Mouse (Mus musculus): Measurements from ENCODE around the gene S100a1. TPM values are rescaled to one million over a fixed set of nuclear protein-coding genes. Genes with fewer than 3 reads are reported as not detected.

The S100a1 gene
- polyA plus RNA-seq, 1 experiment from 2014 or later, result 11.2 TPM

DNA sequence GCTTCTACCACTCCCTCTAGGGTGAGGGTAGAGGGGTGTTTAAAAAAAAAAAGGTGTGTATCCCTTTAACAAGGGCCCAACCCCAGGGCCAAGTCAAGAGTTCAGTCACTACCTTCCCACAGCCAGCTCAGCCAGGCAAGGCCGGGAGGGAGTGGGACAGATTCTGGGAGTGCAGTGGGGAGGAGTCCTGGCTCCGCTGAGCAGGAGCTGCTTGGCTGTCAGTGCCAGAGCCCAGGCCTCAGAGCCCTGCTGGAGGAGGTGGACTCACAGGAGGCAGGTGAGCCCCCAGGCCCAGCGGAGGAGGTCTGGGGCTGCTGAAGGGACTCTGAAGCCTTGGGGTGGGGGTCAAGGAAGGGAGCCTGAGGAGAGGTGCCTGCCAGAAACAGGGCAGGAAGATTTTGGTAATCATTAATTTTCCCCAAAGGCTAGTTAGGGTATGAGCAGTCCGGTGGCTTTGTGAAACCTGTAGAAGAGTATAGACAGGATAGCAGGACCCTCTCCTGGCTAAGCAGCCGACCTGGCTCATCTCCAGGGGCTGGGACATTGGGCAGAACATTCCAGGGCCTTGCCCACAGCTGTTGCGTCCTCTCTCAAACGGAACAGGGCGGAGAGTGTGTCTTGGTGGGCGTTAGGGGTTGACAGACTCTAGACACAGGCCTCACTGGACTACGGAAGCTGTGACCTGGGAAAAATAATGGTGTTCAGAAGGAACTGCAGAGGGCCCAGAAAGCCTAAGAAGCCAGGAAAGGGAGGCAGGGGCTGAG, 23.1 kb upstream of the S100a1 start, which contains the start of gene S100a16:
Gene S100a16 (plus strand): TSS at position 114 of the 764 bp plus-strand sequence.
- H3K4me2 ChIP-seq (ENCODE audit: low read length), result no peak within 1 kb of the TSS
- no peak within 1 kb of the TSS for H3K4me3 ChIP-seq (replicated peaks; ENCODE audit: low read length)
- H3K9me3 ChIP-seq (ENCODE audit: control insufficient read depth, low read length), result no peaks in the 10 kb centered on the region
- H3K9ac ChIP-seq (replicated peaks; ENCODE audit: low read depth, low read length), result no peak within 1 kb of the TSS
- WGBS, result 49% methylated on average over 10 of the region's 10 CpGs
- no peaks in the 10 kb centered on the region for H3K36me3 ChIP-seq (ENCODE audit: control insufficient read depth, insufficient read depth)
- ATAC-seq, result 0 out of 2 replicates have a peak, but pooled peaks have one; percentile 23
- no peak within 1 kb of the TSS for H3K27ac ChIP-seq (ENCODE audit: low read length)
- peaks cover 6% of the 10 kb centered on the region for H3K4me1 ChIP-seq (replicated peaks; ENCODE audit: control insufficient read depth, insufficient read depth, low read length)
- no peaks in the 10 kb centered on the region for H3K27me3 ChIP-seq (replicated peaks; ENCODE audit: control insufficient read depth, insufficient read depth, low read length)

DNA sequence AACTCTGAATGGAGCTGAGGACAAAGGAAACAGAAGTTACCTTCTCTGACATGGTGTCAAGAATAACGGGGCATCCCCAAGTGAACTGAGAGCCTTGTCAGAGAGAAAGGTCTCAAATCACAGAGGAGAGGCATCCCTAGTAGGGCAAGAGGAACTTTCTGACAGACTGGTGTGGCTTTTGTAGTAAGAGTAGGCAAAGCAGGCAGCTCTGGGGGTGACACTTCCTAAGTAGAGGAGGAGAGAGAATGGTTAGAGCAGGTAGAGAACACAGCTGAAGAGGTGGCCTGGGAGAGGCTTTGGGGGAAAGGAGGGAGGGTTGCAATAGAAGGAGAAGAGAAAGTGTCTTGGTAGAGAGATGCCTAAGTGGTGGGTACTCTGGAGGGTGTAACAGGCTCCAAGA, 21.3 kb upstream of the S100a1 start:
- Histone ChIP-seq H3K9me3 (ENCODE audit: control insufficient read depth, low read length) (no peaks in the 10 kb centered on the region), H3K27me3 (replicated peaks; ENCODE audit: control insufficient read depth, insufficient read depth, low read length) (no peaks in the 10 kb centered on the region), H3K4me3 (replicated peaks; ENCODE audit: low read length) (no peak overlapping the region), H3K9ac (replicated peaks; ENCODE audit: low read depth, low read length) (no peak overlapping the region), H3K36me3 (ENCODE audit: control insufficient read depth, insufficient read depth) (no peaks in the 10 kb centered on the region), H3K4me2 (ENCODE audit: low read length) (no peak overlapping the region), H3K4me1 (replicated peaks; ENCODE audit: control insufficient read depth, insufficient read depth, low read length) (no peaks in the 10 kb centered on the region), H3K27ac (ENCODE audit: low read length) (no peak overlapping the region)
- no peak for ATAC-seq
- 71% methylated on average over 1 of the region's 1 CpGs for WGBS

DNA sequence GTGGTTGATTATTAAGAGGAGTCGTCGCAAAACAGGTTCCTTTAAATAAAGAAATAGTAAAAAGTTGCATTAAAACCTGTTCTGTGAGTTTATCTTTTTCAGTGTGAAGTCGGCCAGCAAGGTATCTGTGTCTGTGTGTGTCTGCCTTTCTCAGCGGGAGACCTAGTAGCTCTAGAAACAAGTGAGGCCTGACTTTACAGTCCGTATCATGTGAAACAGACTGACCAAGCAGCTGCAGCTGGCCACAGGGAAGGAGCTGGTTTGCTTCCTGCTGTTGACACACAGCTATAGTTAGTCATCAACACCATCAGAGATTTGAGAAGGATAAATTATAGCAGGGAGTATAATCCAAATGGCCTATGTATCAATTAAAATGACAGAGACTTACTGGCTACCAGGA, 17.5 kb upstream of the S100a1 start:
- Histone ChIP-seq H3K36me3 (ENCODE audit: control insufficient read depth, insufficient read depth) (no peaks in the 10 kb centered on the region), H3K9me3 (ENCODE audit: control insufficient read depth, low read length) (no peaks in the 10 kb centered on the region), H3K4me3 (replicated peaks; ENCODE audit: low read length) (no peak overlapping the region), H3K27me3 (replicated peaks; ENCODE audit: control insufficient read depth, insufficient read depth, low read length) (no peaks in the 10 kb centered on the region), H3K9ac (replicated peaks; ENCODE audit: low read depth, low read length) (no peak overlapping the region), H3K27ac (ENCODE audit: low read length) (no peak overlapping the region), H3K4me1 (replicated peaks; ENCODE audit: control insufficient read depth, insufficient read depth, low read length) (no peaks in the 10 kb centered on the region), H3K4me2 (ENCODE audit: low read length) (no peak overlapping the region)
- ATAC-seq, result no peak
- WGBS, result 80% methylated on average over 5 of the region's 5 CpGs

DNA sequence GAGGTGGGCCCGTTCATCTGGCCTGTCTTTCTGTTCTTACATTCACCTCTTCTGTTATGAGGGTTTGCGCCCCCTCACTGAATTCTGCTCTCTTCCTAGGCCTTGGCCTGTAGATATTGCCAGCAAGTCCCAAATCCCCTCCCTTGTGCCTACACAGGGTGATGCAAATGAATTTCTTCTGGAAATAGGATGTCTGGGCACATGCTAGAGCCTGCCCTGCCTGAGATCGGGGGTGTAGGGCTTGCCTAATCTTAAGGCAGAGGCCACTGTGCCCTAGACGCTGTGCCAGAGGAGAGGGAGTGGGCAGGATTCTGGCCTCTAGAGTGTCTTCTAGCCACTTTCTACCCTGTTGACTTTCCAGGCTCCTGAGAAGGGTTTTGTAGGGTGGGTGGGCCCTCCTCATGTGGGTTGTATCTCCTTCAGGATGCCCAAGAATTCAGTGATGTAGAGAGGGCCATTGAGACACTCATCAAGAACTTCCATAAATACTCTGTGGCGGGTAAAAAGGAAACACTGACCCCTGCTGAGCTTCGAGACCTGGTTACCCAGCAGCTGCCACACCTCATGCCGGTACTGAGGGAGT, 13.2 kb upstream of the S100a1 start:
- Histone ChIP-seq H3K9me3 (ENCODE audit: control insufficient read depth, low read length) (no peaks in the 10 kb centered on the region), H3K9ac (replicated peaks; ENCODE audit: low read depth, low read length) (no peak overlapping the region), H3K4me1 (replicated peaks; ENCODE audit: control insufficient read depth, insufficient read depth, low read length) (no peaks in the 10 kb centered on the region), H3K4me2 (ENCODE audit: low read length) (no peak overlapping the region), H3K27ac (ENCODE audit: low read length) (no peak overlapping the region), H3K27me3 (replicated peaks; ENCODE audit: control insufficient read depth, insufficient read depth, low read length) (no peaks in the 10 kb centered on the region), H3K4me3 (replicated peaks; ENCODE audit: low read length) (no peak overlapping the region), H3K36me3 (ENCODE audit: control insufficient read depth, insufficient read depth) (no peaks in the 10 kb centered on the region)
- WGBS, result 91% methylated on average over 7 of the region's 7 CpGs
- ATAC-seq, result no peak

DNA sequence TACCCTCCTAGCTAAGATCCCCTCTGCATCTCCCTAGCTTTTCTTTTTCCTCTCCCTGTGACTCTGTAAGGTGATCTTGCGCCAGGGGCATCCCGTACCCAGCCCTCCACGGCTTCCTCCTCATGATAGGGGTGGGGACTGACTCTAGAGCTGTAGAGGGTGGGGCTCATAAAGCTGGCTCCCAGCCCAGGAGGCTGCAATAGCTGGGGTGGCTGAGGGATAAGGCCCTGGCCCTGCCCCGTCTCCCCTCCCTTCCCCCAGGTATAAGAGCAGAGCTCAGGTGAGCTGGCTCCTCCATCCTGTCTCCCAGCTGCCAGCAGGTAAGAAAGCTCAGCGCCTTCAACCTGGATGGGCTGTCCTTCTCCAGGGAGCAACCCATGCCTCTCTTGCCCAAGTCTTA, 12.4 kb upstream of the S100a1 start, which contains the start of gene S100a14:
Gene S100a14 (plus strand): TSS at position 277 of the 400 bp plus-strand sequence.
- Histone ChIP-seq H3K4me1 (replicated peaks; ENCODE audit: control insufficient read depth, insufficient read depth, low read length) (no peaks in the 10 kb centered on the region), H3K9me3 (ENCODE audit: control insufficient read depth, low read length) (no peaks in the 10 kb centered on the region), H3K9ac (replicated peaks; ENCODE audit: low read depth, low read length) (no peak within 1 kb of the TSS), H3K27me3 (replicated peaks; ENCODE audit: control insufficient read depth, insufficient read depth, low read length) (no peaks in the 10 kb centered on the region), H3K36me3 (ENCODE audit: control insufficient read depth, insufficient read depth) (no peaks in the 10 kb centered on the region), H3K4me2 (ENCODE audit: low read length) (no peak within 1 kb of the TSS), H3K27ac (ENCODE audit: low read length) (no peak within 1 kb of the TSS), H3K4me3 (replicated peaks; ENCODE audit: low read length) (no peak within 1 kb of the TSS)
- no peak for ATAC-seq
- WGBS, result 75% methylated on average over 5 of the region's 5 CpGs

DNA sequence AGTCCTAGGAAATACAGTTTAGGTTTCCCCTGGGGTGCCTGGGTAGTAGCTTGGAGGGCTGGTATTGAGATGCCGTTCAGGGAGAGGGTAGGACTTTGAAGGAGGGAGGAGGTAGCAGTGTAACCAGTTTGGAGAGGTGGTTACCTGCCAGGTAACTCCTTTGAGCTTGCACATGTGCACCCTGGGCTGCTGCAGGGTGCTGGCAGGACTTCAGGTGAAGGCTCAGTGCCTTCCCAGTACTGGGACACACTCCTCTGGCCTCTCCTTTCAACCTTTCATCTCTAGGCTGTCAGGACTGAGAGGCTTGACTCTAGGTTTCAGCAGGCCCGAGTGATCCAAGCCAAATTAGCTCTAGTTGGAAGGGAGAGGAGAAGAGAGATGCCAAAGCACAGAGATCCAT, 11.9 kb upstream of the S100a1 start:
- Histone ChIP-seq H3K27ac (ENCODE audit: low read length) (no peak overlapping the region), H3K9me3 (ENCODE audit: control insufficient read depth, low read length) (no peaks in the 10 kb centered on the region), H3K4me1 (replicated peaks; ENCODE audit: control insufficient read depth, insufficient read depth, low read length) (no peaks in the 10 kb centered on the region), H3K4me3 (replicated peaks; ENCODE audit: low read length) (no peak overlapping the region), H3K36me3 (ENCODE audit: control insufficient read depth, insufficient read depth) (no peaks in the 10 kb centered on the region), H3K9ac (replicated peaks; ENCODE audit: low read depth, low read length) (no peak overlapping the region), H3K27me3 (replicated peaks; ENCODE audit: control insufficient read depth, insufficient read depth, low read length) (no peaks in the 10 kb centered on the region), H3K4me2 (ENCODE audit: low read length) (no peak overlapping the region)
- 81% methylated on average over 2 of the region's 2 CpGs for WGBS
- ATAC-seq, result no peak

DNA sequence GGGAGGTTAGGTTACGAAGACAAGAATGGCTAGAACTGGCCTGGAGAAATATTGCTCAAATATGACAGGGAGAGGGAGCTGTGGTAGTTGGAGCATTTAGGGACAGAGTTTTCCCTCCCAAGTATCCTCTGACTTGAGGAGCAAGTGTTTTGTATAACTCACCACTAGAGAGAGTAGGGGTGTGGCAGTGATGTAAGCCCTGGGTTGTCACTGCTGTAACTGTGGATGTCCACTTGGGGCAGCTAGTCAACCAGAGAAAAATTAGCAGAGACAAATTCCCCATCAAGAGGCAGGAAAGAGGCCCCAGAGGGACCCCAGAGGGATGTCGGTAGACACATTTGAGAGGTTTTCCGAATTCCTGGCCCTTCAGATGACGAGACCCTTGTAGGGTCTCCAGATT, 11.2 kb upstream of the S100a1 start:
- Histone ChIP-seq H3K27me3 (replicated peaks; ENCODE audit: control insufficient read depth, insufficient read depth, low read length) (no peaks in the 10 kb centered on the region), H3K4me3 (replicated peaks; ENCODE audit: low read length) (no peak overlapping the region), H3K27ac (ENCODE audit: low read length) (no peak overlapping the region), H3K9ac (replicated peaks; ENCODE audit: low read depth, low read length) (no peak overlapping the region), H3K9me3 (ENCODE audit: control insufficient read depth, low read length) (no peaks in the 10 kb centered on the region), H3K36me3 (ENCODE audit: control insufficient read depth, insufficient read depth) (no peaks in the 10 kb centered on the region), H3K4me2 (ENCODE audit: low read length) (no peak overlapping the region), H3K4me1 (replicated peaks; ENCODE audit: control insufficient read depth, insufficient read depth, low read length) (no peaks in the 10 kb centered on the region)
- WGBS, result 73% methylated on average over 4 of the region's 4 CpGs
- ATAC-seq, result no peak

DNA sequence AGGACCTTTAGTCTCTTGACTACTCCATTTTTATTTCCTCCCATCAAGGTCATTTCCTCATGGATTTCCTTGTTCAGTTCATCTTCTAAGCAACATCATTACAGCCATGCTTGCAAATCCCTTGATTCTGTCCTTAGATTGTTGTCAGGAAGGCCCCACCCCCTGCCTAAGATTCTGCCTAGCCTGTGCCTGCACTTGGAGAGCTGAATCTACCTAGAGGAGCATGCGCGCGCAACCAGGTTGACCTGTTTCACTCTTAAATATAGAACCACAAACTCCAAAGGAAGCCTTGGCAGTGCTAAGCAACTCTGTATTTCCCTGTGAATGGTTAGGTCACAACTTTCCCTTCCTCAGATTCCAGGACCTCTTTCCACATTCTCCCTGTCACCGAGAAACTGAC, 3.5 kb upstream of the S100a1 start:
- Histone ChIP-seq H3K27me3 (replicated peaks; ENCODE audit: control insufficient read depth, insufficient read depth, low read length) (peaks cover 10% of the 10 kb centered on the region), H3K9me3 (ENCODE audit: control insufficient read depth, low read length) (no peaks in the 10 kb centered on the region), H3K27ac (ENCODE audit: low read length) (no peak overlapping the region), H3K4me1 (replicated peaks; ENCODE audit: control insufficient read depth, insufficient read depth, low read length) (peaks cover 8% of the 10 kb centered on the region; the same call in 1 of the 2 replicates), H3K4me2 (ENCODE audit: low read length) (no peak overlapping the region), H3K36me3 (ENCODE audit: control insufficient read depth, insufficient read depth) (no peaks in the 10 kb centered on the region), H3K4me3 (replicated peaks; ENCODE audit: low read length) (no peak overlapping the region), H3K9ac (replicated peaks; ENCODE audit: low read depth, low read length) (no peak overlapping the region)
- ATAC-seq, result no peak
- 87% methylated on average over 4 of the region's 4 CpGs for WGBS

DNA sequence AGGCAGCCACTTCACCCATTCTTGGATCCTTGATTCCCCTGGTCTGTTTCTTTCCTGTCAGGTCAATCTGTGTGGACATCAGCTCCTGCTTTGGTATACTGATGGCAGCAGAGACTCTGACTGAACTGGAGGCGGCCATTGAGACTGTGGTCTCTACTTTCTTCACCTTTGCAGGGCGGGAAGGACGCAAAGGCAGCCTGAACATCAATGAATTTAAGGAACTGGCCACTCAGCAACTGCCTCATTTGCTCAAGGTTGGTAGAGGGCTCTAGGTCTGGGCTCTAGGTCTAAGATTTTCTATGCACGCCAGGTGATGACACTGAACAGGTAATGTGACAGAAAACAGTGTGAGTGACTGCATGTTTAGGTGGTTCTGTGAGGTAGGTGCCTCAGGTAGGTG, 1.6 kb upstream of the S100a1 start:
- Histone ChIP-seq H3K27me3 (replicated peaks; ENCODE audit: control insufficient read depth, insufficient read depth, low read length) (peaks cover 10% of the 10 kb centered on the region), H3K4me2 (ENCODE audit: low read length) (no peak overlapping the region), H3K9ac (replicated peaks; ENCODE audit: low read depth, low read length) (no peak overlapping the region), H3K4me1 (replicated peaks; ENCODE audit: control insufficient read depth, insufficient read depth, low read length) (peaks cover 8% of the 10 kb centered on the region; the same call in 1 of the 2 replicates), H3K9me3 (ENCODE audit: control insufficient read depth, low read length) (no peaks in the 10 kb centered on the region), H3K27ac (ENCODE audit: low read length) (no peak overlapping the region), H3K36me3 (ENCODE audit: control insufficient read depth, insufficient read depth) (no peaks in the 10 kb centered on the region), H3K4me3 (replicated peaks; ENCODE audit: low read length) (no peak overlapping the region)
- no peak for ATAC-seq
- 94% methylated on average over 4 of the region's 4 CpGs for WGBS
